Mouse (Mus musculus): ENCODE measurements at regions not wholly inside any gene's neighbourhood (a gene's known extent, or its start where the extent isn't known, plus 50 kb on each side); places are given as distances from the start of the nearest gene placed in this dataset.

GRCm38 (mm10) chr13:25333803-25334202, 63.5 kb upstream of the Nrsn1 start:
- TF ChIP-seq ZC3H11A (IDR thresholded peaks at IDR 0.05; ENCODE audit: borderline replicate concordance, low read depth, low read length) (no peak), ZNF384 (IDR thresholded peaks at IDR 0.05; ENCODE audit: low read depth, low read length) (no peak), HCFC1 (IDR thresholded peaks at IDR 0.05; ENCODE audit: borderline replicate concordance, insufficient read depth, low read length) (no peak)
